Mouse (Mus musculus): ENCODE results near the gene Cideb. TPM values are rescaled to one million over a fixed set of nuclear protein-coding genes. Genes with fewer than 3 reads are reported as not detected.

The Cideb gene
- total and polyA plus RNA-seq, 3 experiments, result 0.61 to 2.3 TPM; not detected in 1

- TF ChIP-seq JUN (IDR thresholded peaks at IDR 0.05; ENCODE audit: insufficient read depth, low read depth, low read length) (no peak), MXI1 (IDR thresholded peaks at IDR 0.05; ENCODE audit: low read depth, low read length) (no peak), MAZ (IDR thresholded peaks at IDR 0.05; ENCODE audit: low read depth, low read length) (no peak), TCF12 (IDR thresholded peaks at IDR 0.05; ENCODE audit: low read depth, low read length) (no peak), KAT2A (IDR thresholded peaks at IDR 0.05; ENCODE audit: insufficient replicate concordance, low read length) (no peak), NELFE (IDR thresholded peaks at IDR 0.05; ENCODE audit: low read depth, low read length) (no peak), MAFK (IDR thresholded peaks at IDR 0.05; ENCODE audit: insufficient replicate concordance, low read length) (no peak), MYC (IDR thresholded peaks at IDR 0.05; ENCODE audit: low read depth, low read length) (no peak), IRF4 (IDR thresholded peaks at IDR 0.05; ENCODE audit: low read depth, low read length) (no peak), E2F4 (IDR thresholded peaks at IDR 0.05; ENCODE audit: insufficient replicate concordance, low read depth, low read length) (no peak)
- in situ Hi-C loops (cut with MboI; ENCODE audit: low pct_ligation_motif_present, low pct_unique_long_range_greater_than_20kb, low sequenced_read_pairs), result no loop called here
- H3K9me3 ChIP-seq (replicated peaks; ENCODE audit: low read length), result no peaks in the 10 kb centered on the region
- H3K4me3 ChIP-seq (replicated peaks in 1 of 3; ENCODE audit: low read depth in 2 of 3, low read length in 2 of 3, poor library complexity in 1 of 3), result no peak overlapping the region
- H3K4me1 ChIP-seq (ENCODE audit: control insufficient read depth in 1 of 2, insufficient read depth in 2 of 2), result peaks cover 7 to 14% of the 10 kb centered on the region in 2 experiments; a peak in 3 of 4 replicates
- no peaks in the 10 kb centered on the region for H3K79me2 ChIP-seq (replicated peaks; ENCODE audit: control insufficient read depth, extremely low read depth, insufficient read depth, poor library complexity, severe bottlenecking)
- H3K36me3 ChIP-seq (replicated peaks in 1 of 2; ENCODE audit: control insufficient read depth in 1 of 2, insufficient read depth in 1 of 2, low read length in 1 of 2), result no peaks in the 10 kb centered on the region
- dilution Hi-C loops (cut with MboI; ENCODE audit: extremely low pct_ligation_motif_present, extremely low pct_unique_long_range_greater_than_20kb, low sequenced_read_pairs), result no loop called here
- no peak overlapping the region for H3K27ac ChIP-seq (ENCODE audit: insufficient read depth, low read depth)
- H3K4me2 ChIP-seq (ENCODE audit: insufficient read depth, low read depth, poor library complexity, severe bottlenecking), result no peak overlapping the region
- peaks cover 23% of the 10 kb centered on the region for H3K27me3 ChIP-seq (replicated peaks)
- DNase-seq (ENCODE audit: extremely low read depth), result no peak
- no peak overlapping the region for H3K9ac ChIP-seq (ENCODE audit: insufficient read depth, low read depth)
Observed at GRCm38 (mm10) chr14:55769087-55769703, 10.9 kb upstream of the Cideb start.

- Histone ChIP-seq H3K79me2 (replicated peaks; ENCODE audit: control insufficient read depth, extremely low read depth, insufficient read depth, poor library complexity, severe bottlenecking) (no peaks in the 10 kb centered on the region), H3K4me2 (ENCODE audit: insufficient read depth, low read depth, poor library complexity, severe bottlenecking) (no peak overlapping the region), H3K9ac (ENCODE audit: insufficient read depth, low read depth) (no peak overlapping the region), H3K27me3 (replicated peaks) (peaks cover 17% of the 10 kb centered on the region), H3K27ac (ENCODE audit: insufficient read depth, low read depth) (no peak overlapping the region), H3K36me3 (replicated peaks in 1 of 2; ENCODE audit: control insufficient read depth in 1 of 2, insufficient read depth in 1 of 2, low read length in 1 of 2) (no peaks in the 10 kb centered on the region), H3K9me3 (replicated peaks; ENCODE audit: low read length) (no peaks in the 10 kb centered on the region), H3K4me1 (ENCODE audit: control insufficient read depth in 1 of 2, insufficient read depth in 2 of 2) (peaks cover 8 to 20% of the 10 kb centered on the region in 2 experiments; a peak in 3 of 4 replicates), H3K4me3 (replicated peaks in 1 of 3; ENCODE audit: low read depth in 2 of 3, low read length in 2 of 3, poor library complexity in 1 of 3) (no peak overlapping the region)
- no peak for DNase-seq (ENCODE audit: extremely low read depth)
- no peak for TF ChIP-seq ELF1 (IDR thresholded peaks at IDR 0.05; ENCODE audit: low read depth, low read length)
- no peak for TF ChIP-seq KAT2A (IDR thresholded peaks at IDR 0.05; ENCODE audit: insufficient replicate concordance, low read length)
- TF ChIP-seq MAZ (IDR thresholded peaks at IDR 0.05; ENCODE audit: low read depth, low read length), result no peak
- TF ChIP-seq POLR2A (IDR thresholded peaks at IDR 0.05; ENCODE audit: low read depth, low read length), result no peak
- in situ Hi-C loops (cut with MboI; ENCODE audit: low pct_ligation_motif_present, low pct_unique_long_range_greater_than_20kb, low sequenced_read_pairs) (no loop called here), dilution Hi-C loops (cut with MboI; ENCODE audit: extremely low pct_ligation_motif_present, extremely low pct_unique_long_range_greater_than_20kb, low sequenced_read_pairs) (no loop called here)
Observed at GRCm38 (mm10) chr14:55768555-55768954, 10.3 kb upstream of the Cideb start.
